Mouse (Mus musculus): ENCODE measurements around the gene Foxl1. TPM values are rescaled to one million over a fixed set of nuclear protein-coding genes. Genes with fewer than 3 reads are reported as not detected.

Gene Foxl1
- polyA plus RNA-seq, 1 experiment from 2014 or later = 3.3 TPM

DNA sequence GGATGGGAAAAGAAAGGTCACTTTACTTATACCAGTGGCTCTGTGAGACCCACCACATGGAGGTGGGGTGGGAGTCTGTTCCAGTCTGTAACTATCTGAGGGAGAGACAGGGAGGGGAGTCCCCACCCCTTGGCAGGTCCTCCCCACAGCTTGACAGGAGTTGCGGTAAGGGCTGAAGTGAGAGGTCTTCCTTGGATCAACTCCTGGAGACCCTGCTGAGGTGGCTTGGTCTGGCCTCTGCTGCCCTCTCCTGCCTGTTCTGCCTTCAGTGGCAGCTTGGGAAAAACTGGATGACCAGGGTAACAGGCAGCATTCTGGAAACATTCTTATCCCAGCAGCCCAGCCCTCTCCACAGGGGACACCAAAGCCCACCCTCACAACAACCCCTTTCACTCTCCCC is 37.0 kb upstream of the Foxl1 start:
- H3K27me3 ChIP-seq (ENCODE audit: control insufficient read depth, insufficient read depth, low read depth, low read length) = peaks cover 31% of the 10 kb centered on the region
- WGBS = 0% methylated on average over 1 of the region's 1 CpGs
- no peaks in the 10 kb centered on the region for H3K36me3 ChIP-seq (ENCODE audit: control insufficient read depth, insufficient read depth, low read length)
- H3K27ac ChIP-seq (ENCODE audit: low read length) = peak overlapping the region; percentile 82
- ATAC-seq (ENCODE audit: low read depth) = peak; percentile 24; the same call in 1 of the 2 replicates
- peak overlapping the region; percentile 69 for H3K9ac ChIP-seq (ENCODE audit: low read length)
- peak overlapping the region; percentile 79; the same call in 1 of the 2 replicates for H3K4me2 ChIP-seq (ENCODE audit: low read depth, low read length)
- peak overlapping the region; percentile 57 for H3K4me3 ChIP-seq (ENCODE audit: low read length)
- H3K4me1 ChIP-seq (replicated peaks; ENCODE audit: control insufficient read depth, insufficient read depth, low read length) = peaks cover 7% of the 10 kb centered on the region
- no peaks in the 10 kb centered on the region for H3K9me3 ChIP-seq (ENCODE audit: control insufficient read depth, low read length)

DNA sequence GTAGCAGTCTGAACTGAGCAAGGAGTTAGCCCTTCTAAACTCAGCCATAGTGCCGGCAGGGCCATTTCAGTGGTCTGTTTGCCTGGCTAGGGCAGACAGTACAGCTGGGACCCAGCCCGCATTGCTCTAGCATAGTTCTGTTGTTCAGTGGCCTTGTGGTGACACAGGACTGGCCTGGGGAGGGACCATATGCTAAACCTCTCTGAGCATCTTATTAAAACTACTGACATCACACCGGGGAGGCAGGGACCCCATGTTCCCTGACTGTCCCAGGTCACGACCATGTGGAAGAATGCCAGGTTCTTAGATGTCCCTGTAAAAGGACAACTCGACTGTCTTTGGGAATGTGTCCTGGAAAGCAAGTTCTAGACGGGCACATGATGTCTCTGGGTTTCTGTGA is 35.6 kb upstream of the Foxl1 start:
- 23% methylated on average over 6 of the region's 6 CpGs for WGBS
- peaks cover 7% of the 10 kb centered on the region for H3K4me1 ChIP-seq (replicated peaks; ENCODE audit: control insufficient read depth, insufficient read depth, low read length)
- H3K27ac ChIP-seq (ENCODE audit: low read length) = peak overlapping the region; percentile 26; the same call in 1 of the 2 replicates
- no peak overlapping the region for H3K9ac ChIP-seq (ENCODE audit: low read length)
- peaks cover 2% of the 10 kb centered on the region; the same call in 1 of the 2 replicates for H3K36me3 ChIP-seq (ENCODE audit: control insufficient read depth, insufficient read depth, low read length)
- no peaks in the 10 kb centered on the region for H3K9me3 ChIP-seq (ENCODE audit: control insufficient read depth, low read length)
- H3K27me3 ChIP-seq (ENCODE audit: control insufficient read depth, insufficient read depth, low read depth, low read length) = peaks cover 22% of the 10 kb centered on the region
- H3K4me3 ChIP-seq (ENCODE audit: low read length) = no peak overlapping the region
- peak; percentile 32; the same call in 1 of the 2 replicates for ATAC-seq (ENCODE audit: low read depth)
- peak overlapping the region; percentile 25; the same call in 1 of the 2 replicates for H3K4me2 ChIP-seq (ENCODE audit: low read depth, low read length)

DNA sequence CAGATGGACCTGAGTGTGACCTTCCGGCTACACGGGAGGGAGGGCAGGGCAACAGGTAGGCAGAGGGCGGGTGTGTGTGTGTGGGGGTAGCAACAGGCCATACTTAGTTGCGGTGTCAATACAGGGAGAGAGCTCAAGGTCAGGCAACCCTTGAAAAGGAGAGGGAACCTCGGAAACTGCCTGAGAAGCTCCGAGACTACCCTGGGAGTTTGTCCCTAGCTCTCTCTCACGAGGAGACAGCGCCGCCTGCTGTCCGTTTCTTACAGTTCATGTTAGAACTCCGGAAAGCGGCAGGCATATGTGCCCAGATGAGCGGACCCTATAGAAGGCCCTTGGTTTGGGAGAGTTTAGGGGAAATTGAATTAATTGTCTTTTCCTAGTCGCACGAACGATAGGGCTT is 35.1 kb upstream of the Foxl1 start:
- no peak overlapping the region for H3K9ac ChIP-seq (ENCODE audit: low read length)
- 1% methylated on average over 16 of the region's 16 CpGs for WGBS
- no peaks in the 10 kb centered on the region for H3K9me3 ChIP-seq (ENCODE audit: control insufficient read depth, low read length)
- H3K4me2 ChIP-seq (ENCODE audit: low read depth, low read length) = peak overlapping the region; percentile 25; the same call in 1 of the 2 replicates
- peak; percentile 50 for ATAC-seq (ENCODE audit: low read depth)
- H3K27ac ChIP-seq (ENCODE audit: low read length) = peak overlapping the region; percentile 26; the same call in 1 of the 2 replicates
- no peak overlapping the region for H3K4me3 ChIP-seq (ENCODE audit: low read length)
- peaks cover 3% of the 10 kb centered on the region; the same call in 1 of the 2 replicates for H3K36me3 ChIP-seq (ENCODE audit: control insufficient read depth, insufficient read depth, low read length)
- peaks cover 22% of the 10 kb centered on the region for H3K27me3 ChIP-seq (ENCODE audit: control insufficient read depth, insufficient read depth, low read depth, low read length)
- peaks cover 7% of the 10 kb centered on the region for H3K4me1 ChIP-seq (replicated peaks; ENCODE audit: control insufficient read depth, insufficient read depth, low read length)

DNA sequence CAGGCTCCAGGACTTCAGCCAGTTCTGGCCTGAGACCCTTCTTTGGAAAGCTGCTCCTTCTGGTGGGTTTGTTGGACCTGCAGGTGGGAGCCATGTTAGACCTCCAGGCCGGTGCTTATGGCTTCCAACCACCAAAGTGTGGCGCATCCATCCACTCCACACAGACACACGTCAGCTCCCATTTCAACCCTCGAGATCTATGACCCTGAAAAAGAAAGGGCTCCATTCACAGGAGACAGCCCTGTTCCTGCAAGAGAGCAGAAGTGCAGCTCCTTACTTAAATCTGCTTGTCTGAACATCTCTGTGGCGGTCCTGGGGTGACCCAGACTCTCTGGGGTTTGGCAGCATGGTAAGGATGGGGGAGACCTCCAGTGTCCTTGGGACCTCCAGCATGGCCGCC is 34.2 kb upstream of the Foxl1 start:
- Histone ChIP-seq H3K4me2 (ENCODE audit: low read depth, low read length) (no peak overlapping the region), H3K36me3 (ENCODE audit: control insufficient read depth, insufficient read depth, low read length) (peaks cover 7% of the 10 kb centered on the region), H3K27me3 (ENCODE audit: control insufficient read depth, insufficient read depth, low read depth, low read length) (peaks cover 22% of the 10 kb centered on the region), H3K9ac (ENCODE audit: low read length) (no peak overlapping the region), H3K9me3 (ENCODE audit: control insufficient read depth, low read length) (no peaks in the 10 kb centered on the region), H3K4me1 (replicated peaks; ENCODE audit: control insufficient read depth, insufficient read depth, low read length) (peaks cover 7% of the 10 kb centered on the region), H3K4me3 (ENCODE audit: low read length) (no peak overlapping the region), H3K27ac (ENCODE audit: low read length) (no peak overlapping the region)
- WGBS = 71% methylated on average over 6 of the region's 6 CpGs
- ATAC-seq (ENCODE audit: low read depth) = no peak

DNA sequence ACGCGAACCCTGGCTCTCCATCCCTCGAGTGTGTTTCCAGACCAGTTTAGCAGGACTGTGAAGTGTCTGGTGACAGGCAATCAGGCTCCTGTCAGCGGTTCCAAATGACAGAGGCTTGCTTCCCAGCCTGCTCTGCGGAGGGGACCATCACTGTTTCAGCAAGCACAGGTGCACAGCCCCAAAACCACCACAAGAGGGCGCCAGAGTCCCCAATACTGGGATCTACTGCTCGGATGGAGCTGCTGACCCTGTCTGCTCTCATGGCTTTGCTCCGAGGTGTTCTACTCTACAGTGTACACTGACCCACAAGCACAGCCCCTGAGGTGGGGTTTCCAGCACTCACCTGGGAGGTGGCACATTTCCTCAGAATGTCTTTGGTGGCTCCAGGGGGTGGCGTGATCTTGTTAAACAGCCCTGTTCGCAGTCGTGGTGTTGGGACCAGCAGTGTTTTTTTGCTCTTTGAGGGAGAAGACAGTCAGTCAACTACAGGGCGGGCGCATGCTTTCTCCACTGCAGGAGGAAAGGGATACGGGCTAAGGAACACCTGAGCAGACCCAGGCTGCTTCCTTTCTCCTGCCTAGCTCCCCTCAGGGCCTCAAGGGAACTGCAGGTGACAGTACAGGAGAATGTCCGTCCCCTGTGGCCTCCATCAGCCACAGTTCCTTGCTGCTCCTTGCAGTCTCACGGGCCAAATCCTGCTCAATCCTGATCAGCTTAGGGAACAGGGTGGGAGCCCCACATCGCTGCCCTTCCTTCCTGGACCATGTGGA is 23.5 kb upstream of the Foxl1 start:
- 44% methylated on average over 17 of the region's 17 CpGs for WGBS
- Histone ChIP-seq H3K27ac (ENCODE audit: low read length) (no peak overlapping the region), H3K4me2 (ENCODE audit: low read depth, low read length) (no peak overlapping the region), H3K27me3 (ENCODE audit: control insufficient read depth, insufficient read depth, low read depth, low read length) (no peaks in the 10 kb centered on the region), H3K4me3 (ENCODE audit: low read length) (no peak overlapping the region), H3K9me3 (ENCODE audit: control insufficient read depth, low read length) (no peaks in the 10 kb centered on the region), H3K4me1 (replicated peaks; ENCODE audit: control insufficient read depth, insufficient read depth, low read length) (peaks cover 8% of the 10 kb centered on the region), H3K36me3 (ENCODE audit: control insufficient read depth, insufficient read depth, low read length) (peaks cover 25% of the 10 kb centered on the region), H3K9ac (ENCODE audit: low read length) (no peak overlapping the region)
- ATAC-seq (ENCODE audit: low read depth) = peak; percentile 13; the same call in 1 of the 2 replicates

DNA sequence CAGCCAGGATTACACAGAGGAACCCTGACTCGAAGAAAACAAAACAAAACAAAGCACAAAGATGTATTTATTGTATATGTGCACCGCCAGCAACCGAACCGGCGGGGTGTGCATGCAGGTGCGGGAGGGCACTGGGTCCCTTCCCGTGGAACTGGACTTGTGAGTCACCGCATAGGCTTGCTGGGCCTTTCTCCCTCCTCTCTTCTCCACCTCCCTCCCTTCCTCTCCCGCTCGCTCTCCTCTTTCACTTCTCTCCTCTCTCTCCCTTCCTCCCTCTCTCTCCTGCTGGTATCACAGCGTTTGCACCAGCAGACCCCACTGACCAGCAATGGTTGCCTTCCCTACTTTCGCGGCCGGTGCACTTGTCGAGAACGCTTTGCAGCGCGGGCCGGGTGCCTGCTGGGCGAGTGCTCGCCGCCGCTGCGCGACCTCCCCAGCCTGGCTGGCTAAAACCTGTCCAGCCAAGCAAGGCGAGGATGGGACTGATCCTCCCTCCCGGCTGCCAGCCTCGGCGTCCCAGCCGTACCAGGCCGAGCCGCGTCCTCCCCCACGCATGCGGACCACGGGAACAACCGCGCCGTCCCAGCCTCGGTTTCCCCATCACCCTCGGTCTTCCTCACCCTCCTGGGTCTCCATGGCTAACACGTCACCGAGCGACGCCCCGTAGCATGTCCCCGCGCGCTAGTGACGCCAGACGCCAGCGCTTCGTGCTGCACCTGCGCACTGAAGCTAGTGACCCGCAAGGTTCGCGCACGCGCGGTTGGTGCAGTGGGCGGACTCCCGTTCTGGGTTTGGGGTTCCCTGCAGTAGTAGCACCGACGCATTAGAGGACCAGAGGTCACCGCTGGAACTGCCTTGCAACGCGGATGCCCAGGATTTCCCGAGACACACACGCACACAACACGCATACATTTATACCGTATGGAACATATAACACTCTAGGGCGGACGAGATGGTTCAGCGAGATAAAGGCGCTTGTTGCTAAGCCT is 19.8 kb upstream of the Foxl1 start, which contains the start of gene Mthfsd:
Mthfsd (minus strand) TSS at position 725 of the 989 bp plus-strand sequence.
- H3K36me3 ChIP-seq (ENCODE audit: control insufficient read depth, insufficient read depth, low read length) = peaks cover 3% of the 10 kb centered on the region
- peak within 1 kb of the TSS; percentile 96 for H3K9ac ChIP-seq (ENCODE audit: low read length)
- ATAC-seq (ENCODE audit: low read depth) = peak; percentile 93
- under 1% methylated on average over 75 of the region's 75 CpGs for WGBS
- no peaks in the 10 kb centered on the region for H3K9me3 ChIP-seq (ENCODE audit: control insufficient read depth, low read length)
- peak within 1 kb of the TSS; percentile 67 for H3K27ac ChIP-seq (ENCODE audit: low read length)
- peaks cover 8% of the 10 kb centered on the region for H3K4me1 ChIP-seq (replicated peaks; ENCODE audit: control insufficient read depth, insufficient read depth, low read length)
- H3K4me2 ChIP-seq (ENCODE audit: low read depth, low read length) = peak within 1 kb of the TSS; percentile 89
- H3K4me3 ChIP-seq (ENCODE audit: low read length) = peak within 1 kb of the TSS; percentile 90
- peaks cover 3% of the 10 kb centered on the region for H3K27me3 ChIP-seq (ENCODE audit: control insufficient read depth, insufficient read depth, low read depth, low read length)

DNA sequence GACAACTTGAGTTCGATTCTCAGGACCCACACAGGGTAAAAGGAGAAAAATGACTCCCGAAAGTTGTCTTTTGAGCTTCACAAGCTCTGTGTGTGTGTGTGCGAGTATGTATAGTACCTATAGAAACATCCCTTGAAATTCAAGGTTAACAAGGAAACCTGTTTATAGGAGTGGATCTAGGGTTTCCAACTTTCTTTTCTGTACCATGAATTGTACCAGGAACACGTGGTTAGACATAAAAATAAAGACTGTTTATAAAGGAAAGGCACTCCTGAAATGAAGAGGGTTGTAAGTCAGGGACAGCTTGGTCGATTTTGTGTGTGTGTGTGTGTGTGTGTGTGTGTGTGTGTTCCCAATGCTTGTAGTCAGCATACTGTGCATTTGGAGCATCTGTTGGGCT is 19.1 kb upstream of the Foxl1 start:
- WGBS = 11% methylated on average over 5 of the region's 5 CpGs
- Histone ChIP-seq H3K27me3 (ENCODE audit: control insufficient read depth, insufficient read depth, low read depth, low read length) (peaks cover 6% of the 10 kb centered on the region), H3K4me2 (ENCODE audit: low read depth, low read length) (peak overlapping the region; percentile 89), H3K4me1 (replicated peaks; ENCODE audit: control insufficient read depth, insufficient read depth, low read length) (peaks cover 8% of the 10 kb centered on the region), H3K9me3 (ENCODE audit: control insufficient read depth, low read length) (no peaks in the 10 kb centered on the region), H3K27ac (ENCODE audit: low read length) (no peak overlapping the region), H3K36me3 (ENCODE audit: control insufficient read depth, insufficient read depth, low read length) (peaks cover 2% of the 10 kb centered on the region; the same call in 1 of the 2 replicates), H3K9ac (ENCODE audit: low read length) (peak overlapping the region; percentile 96), H3K4me3 (ENCODE audit: low read length) (peak overlapping the region; percentile 90)
- no peak for ATAC-seq (ENCODE audit: low read depth)

DNA sequence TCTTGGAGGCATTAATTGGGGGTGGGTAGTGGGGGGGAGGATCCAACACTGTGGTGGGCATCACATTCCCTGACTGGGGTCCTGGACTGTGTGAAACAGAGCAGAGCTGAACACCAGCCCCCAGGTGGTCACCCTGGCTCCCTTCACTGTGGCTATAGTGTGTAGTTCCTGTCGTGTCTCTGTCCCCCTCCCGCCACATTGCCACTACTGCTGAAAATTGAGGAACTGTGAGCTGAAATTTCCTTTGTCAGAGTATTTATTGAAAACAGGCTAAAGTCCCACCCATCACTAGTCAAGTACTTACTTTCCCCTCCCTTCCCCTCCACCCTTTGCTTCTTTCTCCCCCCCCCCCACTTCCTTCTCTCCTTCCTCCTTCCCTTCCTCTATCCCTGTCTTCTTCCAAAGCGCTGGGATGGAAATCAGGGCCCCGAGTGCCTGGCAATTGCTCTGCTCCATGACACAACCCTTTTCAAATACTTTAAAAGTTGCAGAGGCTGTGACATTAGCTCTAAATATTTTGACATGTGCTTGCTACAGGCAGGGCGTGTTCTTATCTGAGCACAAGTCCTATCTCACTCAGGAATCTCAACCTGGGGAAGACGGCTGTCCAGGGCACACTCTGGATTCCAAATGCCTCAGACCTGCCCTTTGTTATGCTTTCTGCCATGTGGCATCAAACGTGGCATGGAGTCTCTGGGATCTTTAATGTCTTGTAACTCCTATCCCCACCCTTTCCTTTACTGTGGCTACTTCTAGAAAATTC is 16.4 kb upstream of the Foxl1 start:
- H3K36me3 ChIP-seq (ENCODE audit: control insufficient read depth, insufficient read depth, low read length) = no peaks in the 10 kb centered on the region
- no peak for ATAC-seq (ENCODE audit: low read depth)
- 21% methylated on average over 7 of the region's 7 CpGs for WGBS

More for the DNA sequence above, 16.4 kb upstream of the Foxl1 start:
- H3K27ac ChIP-seq (ENCODE audit: low read length) = no peak overlapping the region
- no peak overlapping the region for H3K4me2 ChIP-seq (ENCODE audit: low read depth, low read length)
- no peaks in the 10 kb centered on the region for H3K9me3 ChIP-seq (ENCODE audit: control insufficient read depth, low read length)
- H3K4me3 ChIP-seq (ENCODE audit: low read length) = no peak overlapping the region
- no peak overlapping the region for H3K9ac ChIP-seq (ENCODE audit: low read length)
- H3K27me3 ChIP-seq (ENCODE audit: control insufficient read depth, insufficient read depth, low read depth, low read length) = peaks cover 29% of the 10 kb centered on the region
- peaks cover 11% of the 10 kb centered on the region for H3K4me1 ChIP-seq (replicated peaks; ENCODE audit: control insufficient read depth, insufficient read depth, low read length)
